Mouse (Mus musculus): ENCODE measurements around the gene Arl8b.

DNA sequence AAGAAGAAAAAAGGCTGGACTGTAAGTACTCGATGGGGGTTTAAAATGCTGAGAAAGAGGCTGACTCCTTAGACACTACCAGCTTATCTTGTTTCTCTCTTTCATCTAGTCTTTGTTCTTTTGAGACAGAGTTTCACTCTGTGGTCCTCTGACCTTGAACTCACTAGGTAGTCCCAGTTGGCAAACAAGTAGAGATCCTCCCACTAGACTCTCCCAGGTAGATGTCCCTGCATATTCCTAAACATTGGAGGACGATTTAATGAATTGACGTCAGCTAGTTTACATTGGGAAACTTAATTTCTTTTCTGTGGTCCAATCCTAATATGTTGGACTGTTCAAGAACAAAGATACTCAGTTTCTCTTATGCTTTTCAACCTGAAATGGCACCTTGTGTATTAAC is 2.7 kb downstream of the Arl8b start:
- TF ChIP-seq CTCF (IDR thresholded peaks at IDR 0.05; ENCODE audit: control insufficient read depth, insufficient read depth, low read length): no peak
- no peak for TF ChIP-seq POLR2A (IDR thresholded peaks at IDR 0.05; ENCODE audit: borderline replicate concordance, control insufficient read depth, low read depth, low read length)
